Mouse (Mus musculus): Measurements from ENCODE around the gene Man1a2.

- TF ChIP-seq CTCF (IDR thresholded peaks at IDR 0.05; ENCODE audit: low read depth) (no peak), EP300 (IDR thresholded peaks at IDR 0.05; ENCODE audit: low read depth) (no peak)
Observed at GRCm38 (mm10) chr3:100711486-100711885, 26.2 kb upstream of the Man1a2 start.

Data from heart, postnatal 0 days (tissue).